Mouse (Mus musculus) large intestine, adult 2 months (tissue): ENCODE data around the gene Svopl. TPM values are rescaled to one million over a fixed set of nuclear protein-coding genes. Genes with fewer than 3 reads are reported as not detected.

ENCODE experiments used
- DNase-seq: peaks from one replicate; pipeline ENCODE4 v3.0.0-alpha.2; 2012; ENCODE audit warnings: low read depth, low spot score
- WGBS: fragments of 180-500 bp; shearing (Covaris S2); methylation state at CpG from one replicate; pipeline ENCODE4 v1.1.7; 2018; 5-methylcytosine and 5-hydroxymethylcytosine counted together
- polyA plus RNA-seq: library from polyadenylated mRNA; depleted of rRNA; stranded (reverse); fragments of >200 nt; gene quantifications from 2 replicates; pipeline ENCODE4 v1.2.3, GENCODE M21; 2012; rRNA removed

Gene Svopl
- polyA plus RNA-seq, 1 experiment = 0.26 TPM

GRCm38 (mm10) chr6:38032801-38033566 is 13.8 kb downstream of the Svopl start:
- 78% methylated on average over 5 of the region's 5 CpGs for WGBS
- no peak for DNase-seq

GRCm38 (mm10) chr6:38031924-38032540 is 14.8 kb downstream of the Svopl start:
- peak; percentile 16 for DNase-seq
- WGBS = 31% methylated on average over 7 of the region's 7 CpGs

- WGBS = 50% methylated on average over 2 of the region's 2 CpGs
- no peak for DNase-seq
Observed at GRCm38 (mm10) chr6:38028205-38028604, 18.6 kb downstream of the Svopl start.

GRCm38 (mm10) chr6:38027771-38028170 is 19.0 kb downstream of the Svopl start:
- 42% methylated on average over 1 of the region's 1 CpGs for WGBS
- no peak for DNase-seq

GRCm38 (mm10) chr6:38023284-38023683 is 23.5 kb downstream of the Svopl start:
- WGBS = 12% methylated on average over 7 of the region's 7 CpGs
- DNase-seq = no peak

- 74% methylated on average over 7 of the region's 7 CpGs for WGBS
- DNase-seq = no peak
Observed at GRCm38 (mm10) chr6:38021406-38021805, 25.4 kb downstream of the Svopl start.

- no peak for DNase-seq
- WGBS = 95% methylated on average over 2 of the region's 2 CpGs
Observed at GRCm38 (mm10) chr6:38012829-38013228, 34.0 kb downstream of the Svopl start.

- DNase-seq = no peak
- WGBS = 14% methylated on average over 6 of the region's 6 CpGs
Observed at GRCm38 (mm10) chr6:38007459-38007858, 39.3 kb downstream of the Svopl start.

- DNase-seq = no peak
- 83% methylated on average over 4 of the region's 4 CpGs for whole genome bisulfite sequencing
Observed at GRCm38 (mm10) chr6:37967386-37967785, 79.4 kb downstream of the Svopl start.

GRCm38 (mm10) chr6:37951306-37951705 is 95.5 kb downstream of the Svopl start:
- 87% methylated on average over 6 of the region's 6 CpGs for WGBS
- DNase-seq = no peak

- 86% methylated on average over 6 of the region's 6 CpGs for WGBS
- no peak for DNase-seq
Observed at GRCm38 (mm10) chr6:37936498-37936897, 110.3 kb downstream of the Svopl start.

Other genes starting within 250 kb of the Svopl start
- 5.1 and 9.2 TPM in 2 replicates for gene Trim24, start 176.2 kb downstream of the Svopl start, polyA plus RNA-seq
- gene Tmem213, start 62.3 kb upstream of the Svopl start, polyA plus RNA-seq = not detected in 2 replicates
- 0.34 and 0.61 TPM in 2 replicates for gene Atp6v0a4, start 77.6 kb upstream of the Svopl start, polyA plus RNA-seq
- 0.26 and 0.34 TPM in 2 replicates for gene D630045J12Rik, start 207.0 kb upstream of the Svopl start, polyA plus RNA-seq